Mouse (Mus musculus) ovary, postnatal 10 days (tissue): Measurements from ENCODE around the gene Methig1.
"Not testable (repeated sequence)": the region's sequence is repeated elsewhere in the genome, so short reads cannot be mapped to it uniquely, and the experiment has no call there.

Experiments used
- DNase-seq: peaks from one replicate; pipeline ENCODE4 v3.0.0; 2022; ENCODE audit warnings: low spot score

Methig1 gene

DNA sequence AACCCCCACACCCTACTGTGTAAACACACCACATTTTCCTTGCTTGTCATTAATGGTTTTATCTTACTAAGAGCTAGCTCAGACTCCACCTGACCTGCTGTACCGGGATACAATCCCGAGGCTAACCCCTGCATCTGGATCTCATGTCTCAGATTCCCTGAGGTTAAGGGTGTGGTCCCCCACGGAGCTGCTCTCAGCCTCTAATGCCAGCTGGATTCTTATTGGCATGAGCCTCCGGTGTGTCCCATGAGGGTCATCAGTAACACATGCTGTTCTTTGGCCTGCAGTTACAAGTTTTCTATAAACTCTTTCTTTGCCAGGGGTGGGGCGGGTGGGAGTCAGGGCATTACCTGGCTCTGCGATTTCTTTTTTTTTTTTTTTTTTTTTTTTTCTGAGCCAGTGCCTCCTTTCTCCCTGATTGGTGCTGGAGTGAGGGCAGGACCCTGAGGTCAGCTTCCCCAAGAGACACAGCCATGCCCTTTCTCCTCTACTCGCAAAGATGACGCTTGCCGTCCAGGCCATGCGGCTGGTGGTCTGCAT, at the start of gene Methig1, which contains the start of gene Mettl7a2:
Gene Methig1, plus strand, starts transcription at position 439 of the 540 bp plus-strand sequence.
Gene Mettl7a2, plus strand, starts transcription at position 490 of the 540 bp plus-strand sequence.
- DNase-seq: no peak

DNA sequence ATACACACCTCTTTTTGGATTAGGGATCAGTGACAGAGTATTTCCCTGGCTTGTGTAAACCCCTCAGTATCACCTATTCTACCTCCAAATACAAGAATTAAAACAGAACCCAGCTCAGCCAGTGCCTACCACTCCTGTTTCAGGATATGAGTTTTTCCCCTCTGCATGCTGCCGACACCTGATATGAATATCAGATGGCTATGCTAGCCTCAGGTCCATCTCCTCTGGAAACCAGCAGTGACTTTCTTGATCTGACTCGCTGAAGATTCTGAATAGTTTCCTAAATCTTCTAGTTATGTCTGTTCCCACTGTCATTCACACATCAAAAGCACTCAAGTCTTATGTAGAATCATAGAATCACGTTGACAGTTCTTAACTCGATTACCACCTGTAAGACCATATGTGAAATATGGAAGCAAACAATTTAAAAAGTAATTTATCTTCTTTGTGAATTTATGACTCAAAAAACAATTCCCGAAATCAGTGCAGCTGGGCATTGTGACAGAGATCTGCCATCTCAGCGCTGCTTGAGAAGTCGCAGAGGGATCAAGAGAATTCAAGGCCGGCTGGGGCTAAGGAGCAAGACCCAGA, 49.4 kb upstream of the Methig1 start:
- no peak for DNase-seq

DNA sequence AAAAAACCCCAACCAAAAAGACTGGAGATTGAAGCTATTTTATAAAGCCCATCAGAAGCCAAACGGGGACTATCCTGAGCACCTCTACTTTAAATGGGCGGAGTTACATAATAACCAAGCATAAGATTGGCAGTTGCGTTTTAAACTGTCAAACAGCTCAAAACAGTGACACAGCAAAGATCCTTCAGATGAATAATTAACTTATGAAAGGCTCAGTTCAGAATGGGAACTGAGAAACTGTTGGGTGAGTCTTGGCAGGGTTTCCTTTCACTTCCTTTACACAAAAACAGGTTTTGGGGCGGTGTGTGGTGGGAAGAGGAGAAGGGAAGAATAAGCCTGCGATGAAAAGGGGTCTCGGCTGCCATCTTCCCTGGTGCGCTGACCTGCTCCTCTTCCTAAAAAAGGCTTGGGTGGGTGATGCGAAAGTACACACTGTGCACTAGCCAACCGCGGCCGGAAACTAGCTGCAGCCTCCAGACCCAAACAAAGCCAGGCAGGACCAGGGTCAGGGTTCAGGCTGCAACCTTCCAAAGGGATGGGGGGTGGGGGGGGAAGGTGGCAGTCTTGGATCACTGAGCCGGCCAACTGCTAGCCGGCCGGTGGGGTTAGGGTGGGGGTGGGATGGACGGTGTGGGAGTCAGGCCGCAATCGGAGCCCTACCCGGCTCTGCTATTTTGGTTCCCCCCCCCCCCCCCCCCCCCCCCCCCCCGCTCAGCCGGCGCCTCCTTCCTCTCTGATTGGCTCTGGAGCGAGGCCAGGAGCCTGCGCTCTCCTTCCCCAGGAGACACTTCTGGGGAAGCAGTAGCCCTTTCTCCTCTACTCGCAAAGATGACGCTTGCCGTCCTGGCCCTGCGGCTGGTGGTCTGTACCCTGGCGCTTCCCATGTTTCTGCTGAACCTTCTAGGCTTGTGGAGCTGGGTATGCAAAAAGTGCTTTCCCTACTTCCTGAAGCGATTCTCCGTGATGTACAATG, 48.6 kb upstream of the Methig1 start, which contains the start of gene Mettl7a1:
Gene Mettl7a1, plus strand, starts transcription at position 122 of the 973 bp plus-strand sequence.
- DNase-seq: peak; percentile 64

DNA sequence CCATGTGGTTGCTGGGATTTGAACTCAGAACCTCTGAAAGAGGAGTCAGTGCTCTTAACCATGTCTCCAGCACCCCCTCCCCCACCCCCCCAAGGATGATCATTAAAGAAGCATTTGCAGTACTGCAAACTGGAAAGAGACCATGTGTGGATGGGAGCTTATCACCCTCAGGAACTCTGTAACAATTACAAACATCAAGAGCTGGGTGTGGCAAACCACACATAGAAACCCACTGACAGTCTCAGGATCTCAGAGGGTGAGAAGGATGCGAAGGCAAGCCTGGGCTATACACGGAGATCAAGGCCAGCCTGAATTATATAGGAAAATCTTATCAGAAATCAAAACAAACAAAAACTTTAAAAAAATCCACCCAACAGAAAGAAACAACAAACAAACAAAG, 46.7 kb upstream of the Methig1 start:
- no peak for DNase-seq

DNA sequence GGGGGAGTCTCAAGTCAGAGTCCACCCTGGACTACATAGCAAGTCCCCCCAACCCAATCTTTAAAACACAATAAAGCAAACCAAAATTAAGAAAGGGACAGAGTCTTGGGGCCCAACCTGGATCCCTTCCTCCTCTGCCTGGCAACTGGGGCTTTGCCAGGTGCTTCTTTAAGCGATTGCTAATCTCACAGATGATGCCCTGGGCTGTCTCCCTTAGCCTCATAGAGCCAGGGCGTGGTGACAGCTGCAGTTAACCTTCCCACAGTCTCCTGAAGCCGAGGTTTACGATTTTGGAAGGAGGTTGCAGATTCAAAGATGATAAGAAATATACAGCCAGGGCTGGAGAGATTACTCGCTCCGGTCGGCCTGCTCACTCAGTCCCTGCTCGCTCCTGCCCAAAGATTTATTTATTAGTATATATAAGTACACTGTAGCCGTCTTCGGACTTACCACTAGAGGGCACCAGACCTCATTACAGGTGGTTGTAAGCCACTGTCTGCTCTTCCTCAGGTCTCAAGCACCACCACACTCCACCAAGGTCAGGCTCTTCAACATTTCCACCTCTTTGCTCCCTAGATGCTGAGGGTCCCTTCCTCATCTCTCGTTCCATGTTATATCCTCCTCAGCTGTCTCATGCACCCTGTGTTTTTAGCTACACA, 45.4 kb upstream of the Methig1 start:
- not testable (repeated sequence) for DNase-seq

DNA sequence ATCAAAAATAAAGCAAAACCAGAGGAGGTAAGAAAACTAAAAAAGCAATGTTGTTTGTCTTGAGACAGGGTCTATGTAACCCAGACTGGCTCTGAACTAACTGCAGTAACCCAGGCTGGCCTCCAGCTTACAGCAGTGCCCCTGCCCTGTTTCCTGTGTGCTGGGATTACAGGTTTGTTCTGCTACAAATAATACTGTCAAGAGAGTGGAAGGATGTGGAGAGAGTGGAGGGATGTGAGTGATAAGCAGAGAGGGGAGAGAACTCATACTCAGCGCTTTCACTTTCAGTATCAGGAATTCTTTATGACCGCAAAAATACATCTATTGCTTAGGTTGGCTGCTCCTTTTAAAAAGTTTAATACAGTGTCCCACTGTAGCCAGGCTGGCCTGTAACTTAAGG, 40.6 kb upstream of the Methig1 start:
- no peak for DNase-seq

DNA sequence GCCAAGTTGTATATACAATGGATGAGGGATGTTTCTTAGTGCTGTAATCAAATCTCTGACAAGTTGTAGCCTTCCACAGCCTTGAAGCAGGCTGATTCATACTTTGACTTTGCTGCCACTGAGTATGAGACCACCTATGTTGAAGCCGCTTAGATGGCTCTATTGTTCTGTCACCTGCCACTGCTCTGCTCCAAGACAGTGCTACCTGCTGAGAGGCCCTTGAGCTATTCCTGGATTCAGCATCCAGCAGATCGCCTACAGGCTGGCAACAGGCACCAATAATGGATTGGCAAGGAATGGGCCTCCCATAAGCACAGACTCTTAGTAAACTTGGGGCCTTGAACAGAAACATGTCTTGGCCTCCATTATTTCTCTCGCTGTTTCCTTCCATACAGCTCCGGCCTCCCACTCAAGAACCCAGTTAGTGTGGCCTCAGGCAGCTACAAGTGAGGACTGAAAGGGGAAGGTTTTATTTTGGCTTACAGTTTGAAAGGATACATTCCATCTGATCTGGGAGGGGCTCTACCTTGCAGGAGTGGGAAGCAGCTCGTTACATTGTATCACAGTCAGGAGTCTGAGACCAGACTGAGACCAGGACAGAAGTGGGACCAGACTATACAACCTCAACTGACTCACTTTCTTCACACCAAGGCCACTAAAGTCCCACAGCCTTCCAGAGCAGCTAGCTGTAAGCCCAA, 38.4 kb upstream of the Methig1 start:
- DNase-seq: no peak

DNA sequence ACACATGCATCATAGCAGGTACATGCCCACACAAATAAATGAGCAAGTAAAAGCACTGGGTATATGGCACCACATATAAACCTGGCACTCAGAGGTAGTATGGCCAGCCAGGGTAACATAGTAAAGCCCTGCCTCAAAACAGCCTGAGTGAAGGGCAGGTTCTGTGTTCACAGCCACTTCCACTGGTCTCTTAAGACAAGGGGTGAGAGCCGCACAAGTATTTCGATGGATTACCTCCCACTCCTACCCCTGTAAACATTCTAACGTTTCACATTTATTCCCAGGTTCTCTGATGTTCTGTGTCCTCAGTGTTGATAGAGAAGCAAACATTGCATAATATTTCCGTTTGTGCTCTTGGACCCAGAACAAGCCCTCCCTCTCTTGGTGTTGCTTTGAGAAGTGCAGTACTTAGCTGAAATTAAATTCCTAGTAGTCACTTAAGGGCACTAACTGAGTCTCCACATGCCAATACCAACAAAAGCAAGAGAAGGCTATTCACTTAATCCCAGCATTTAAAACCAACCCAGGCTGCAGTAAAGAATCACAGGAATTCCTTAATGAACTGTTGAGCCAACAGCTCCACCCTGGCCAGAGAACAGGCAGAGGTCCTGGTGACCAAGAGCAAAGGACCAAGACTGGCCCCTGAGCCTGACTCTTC, 34.8 kb upstream of the Methig1 start:
- DNase-seq: not testable (repeated sequence)

DNA sequence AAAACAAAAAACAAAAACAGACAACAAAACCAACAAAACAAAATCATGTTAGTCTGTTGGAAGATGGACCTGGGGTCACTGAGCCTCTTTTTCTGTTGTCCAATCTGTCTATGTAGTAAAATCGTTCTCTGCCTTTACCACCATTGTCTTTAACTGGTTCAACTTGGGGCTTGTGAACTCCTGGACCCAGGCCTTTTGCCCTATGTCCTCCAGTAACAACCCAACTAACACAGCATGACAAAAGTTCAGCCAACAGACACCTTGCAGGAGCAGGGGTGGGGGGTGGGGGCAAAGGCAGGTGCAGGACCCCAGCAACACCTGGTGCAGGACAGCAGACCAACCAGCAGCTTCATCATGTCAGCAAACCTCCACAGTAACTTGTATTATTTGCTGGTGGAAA, 33.1 kb upstream of the Methig1 start:
- DNase-seq: no peak

DNA sequence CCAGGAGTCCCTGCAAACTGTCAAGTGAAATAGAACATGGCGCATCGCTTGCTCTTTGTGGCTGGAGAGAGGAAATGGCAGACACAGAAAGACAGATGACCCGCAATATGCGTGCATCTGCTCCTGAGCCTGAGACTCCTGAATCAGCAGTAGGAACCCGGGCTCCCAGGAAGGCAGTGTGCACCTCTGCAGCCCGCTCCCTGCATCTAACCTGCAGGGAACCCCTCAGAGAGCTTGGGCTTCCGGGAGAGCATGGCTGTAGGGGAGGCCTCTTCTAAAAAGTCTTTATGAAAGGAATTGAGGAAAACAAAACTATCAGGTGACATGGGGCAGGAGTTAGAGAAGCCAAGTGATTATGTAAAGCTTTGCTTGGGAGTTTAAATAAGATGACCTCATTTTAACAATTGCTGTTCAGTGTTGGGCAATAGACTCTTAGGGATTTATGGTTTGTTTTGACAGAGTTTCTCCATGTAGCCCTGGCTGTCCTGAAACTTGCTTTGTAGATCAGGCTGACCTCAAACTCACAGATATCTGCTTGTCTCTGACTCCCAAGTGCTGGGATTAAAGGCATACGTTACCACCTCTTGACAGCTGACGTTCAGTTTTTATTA, 32.5 kb upstream of the Methig1 start:
- no peak for DNase-seq

DNA sequence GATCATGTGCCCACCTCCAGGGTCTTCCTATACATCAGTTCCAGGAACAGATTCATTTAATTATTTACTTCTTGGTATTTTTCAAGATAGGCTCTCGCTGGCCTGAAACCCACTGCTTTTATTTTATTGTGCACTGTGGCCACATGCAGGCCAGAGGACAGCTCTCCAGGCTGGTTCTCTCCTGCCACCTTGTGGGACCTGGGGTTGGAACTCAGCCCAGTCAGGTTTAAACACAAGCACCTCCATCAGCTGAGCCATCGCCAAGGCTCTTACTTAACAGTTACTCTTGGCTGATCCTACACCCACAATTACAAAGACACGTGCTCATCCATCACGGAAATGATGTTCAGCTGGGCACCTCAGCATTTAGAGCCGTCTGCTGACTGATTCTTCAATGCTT, 31.8 kb upstream of the Methig1 start:
- DNase-seq: no peak

DNA sequence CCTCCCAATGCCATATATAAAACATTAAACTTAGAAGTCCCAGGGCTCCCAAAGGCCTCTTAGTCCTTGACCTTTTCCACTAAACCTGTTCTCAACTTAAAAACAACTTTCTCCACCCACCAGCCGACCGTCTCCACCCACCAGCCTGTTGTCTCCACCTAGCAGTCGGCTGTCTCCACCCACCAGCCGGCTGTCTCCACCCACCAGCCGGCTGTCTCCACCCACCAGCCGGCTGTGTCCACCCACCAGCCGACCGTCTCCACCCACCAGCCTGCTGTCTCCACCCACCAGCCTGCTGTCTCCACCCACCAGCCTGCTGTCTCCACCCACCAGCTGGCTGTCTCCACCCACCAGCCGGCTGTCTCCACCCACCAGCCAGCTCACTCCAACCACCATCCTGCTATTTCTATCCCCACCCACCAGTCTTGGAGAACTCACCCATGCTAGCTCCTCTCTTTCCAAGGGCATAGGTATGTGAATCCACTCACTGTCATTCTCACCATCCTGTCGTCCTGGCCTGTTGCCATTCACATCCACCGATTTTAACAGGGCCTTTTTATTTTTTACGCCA, 28.8 kb upstream of the Methig1 start:
- DNase-seq: no peak

DNA sequence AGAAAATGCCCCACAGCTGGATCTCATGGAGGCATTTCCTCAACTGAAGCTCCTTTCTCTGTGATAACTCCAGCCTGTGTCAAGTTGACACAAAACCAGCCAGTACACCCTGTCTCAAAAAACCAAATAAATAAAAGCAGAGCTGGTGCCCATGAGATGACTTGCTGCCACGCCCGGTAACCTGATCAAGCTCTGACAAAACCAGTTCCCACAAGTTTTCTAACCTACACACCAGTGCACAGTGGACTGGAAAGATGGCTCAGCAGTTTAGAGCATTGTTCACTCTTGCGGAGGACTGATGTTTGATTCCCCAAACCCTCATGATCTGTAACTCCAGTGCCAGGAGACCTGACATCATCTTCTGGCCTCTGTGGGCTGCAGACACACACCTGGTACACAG, 27.7 kb upstream of the Methig1 start:
- no peak for DNase-seq

DNA sequence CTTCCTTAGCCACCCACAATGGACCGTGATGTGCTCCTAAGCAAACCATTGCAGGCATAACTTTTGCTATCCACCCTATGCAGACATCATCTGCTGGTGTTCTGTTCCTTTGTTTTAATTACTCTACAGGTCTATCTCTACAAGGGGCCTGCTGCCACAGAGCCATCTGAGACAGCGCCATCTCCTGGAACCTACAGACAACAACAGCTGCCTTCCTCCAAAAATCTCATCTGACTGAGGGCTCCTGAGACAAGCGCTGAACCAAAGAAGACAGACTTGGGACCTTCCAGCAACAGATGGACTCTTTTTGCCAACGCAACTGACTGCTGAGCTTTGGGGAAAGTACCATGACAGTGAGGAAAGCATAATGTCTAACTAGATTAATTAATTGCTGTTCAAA, 24.9 kb upstream of the Methig1 start:
- DNase-seq: not testable (repeated sequence)

DNA sequence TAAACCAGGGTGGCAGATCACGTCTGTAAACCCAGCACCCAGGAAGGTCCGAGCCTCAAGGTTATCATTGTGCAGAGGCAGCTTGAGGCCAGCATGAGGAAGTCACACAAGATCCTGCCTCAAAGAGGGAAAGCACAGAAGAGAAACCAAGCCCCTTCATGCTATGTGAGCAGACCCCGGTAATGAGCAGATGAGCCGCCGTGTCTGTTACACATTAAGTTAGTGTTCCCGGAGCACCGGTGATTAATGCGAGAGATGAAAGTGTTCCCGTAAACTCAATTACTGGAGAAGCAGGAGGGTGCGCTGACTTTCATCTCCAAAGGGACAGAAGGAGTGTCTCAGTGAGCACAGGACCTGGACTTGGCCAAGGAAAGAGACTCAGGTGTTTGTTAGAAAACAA, 23.6 kb upstream of the Methig1 start:
- not testable (repeated sequence) for DNase-seq

DNA sequence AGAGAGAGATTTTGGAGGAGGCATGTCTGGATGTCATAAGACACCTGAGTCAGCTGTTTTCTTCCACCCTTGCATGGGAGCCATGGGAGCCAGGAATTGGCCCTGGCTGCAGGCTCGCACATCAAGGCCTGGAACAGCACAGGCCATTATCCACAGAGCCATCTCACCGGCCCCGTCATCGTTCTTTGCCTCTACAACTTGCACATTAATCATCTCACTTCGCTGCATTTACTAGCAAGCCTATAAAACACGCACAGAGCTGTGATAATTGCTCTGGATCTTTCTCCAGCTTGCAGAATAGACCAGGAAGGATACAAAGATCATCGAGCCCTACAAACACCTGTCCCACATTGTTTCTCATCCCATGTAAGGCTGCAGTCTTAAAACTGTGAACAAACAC, 22.2 kb upstream of the Methig1 start:
- no peak for DNase-seq

DNA sequence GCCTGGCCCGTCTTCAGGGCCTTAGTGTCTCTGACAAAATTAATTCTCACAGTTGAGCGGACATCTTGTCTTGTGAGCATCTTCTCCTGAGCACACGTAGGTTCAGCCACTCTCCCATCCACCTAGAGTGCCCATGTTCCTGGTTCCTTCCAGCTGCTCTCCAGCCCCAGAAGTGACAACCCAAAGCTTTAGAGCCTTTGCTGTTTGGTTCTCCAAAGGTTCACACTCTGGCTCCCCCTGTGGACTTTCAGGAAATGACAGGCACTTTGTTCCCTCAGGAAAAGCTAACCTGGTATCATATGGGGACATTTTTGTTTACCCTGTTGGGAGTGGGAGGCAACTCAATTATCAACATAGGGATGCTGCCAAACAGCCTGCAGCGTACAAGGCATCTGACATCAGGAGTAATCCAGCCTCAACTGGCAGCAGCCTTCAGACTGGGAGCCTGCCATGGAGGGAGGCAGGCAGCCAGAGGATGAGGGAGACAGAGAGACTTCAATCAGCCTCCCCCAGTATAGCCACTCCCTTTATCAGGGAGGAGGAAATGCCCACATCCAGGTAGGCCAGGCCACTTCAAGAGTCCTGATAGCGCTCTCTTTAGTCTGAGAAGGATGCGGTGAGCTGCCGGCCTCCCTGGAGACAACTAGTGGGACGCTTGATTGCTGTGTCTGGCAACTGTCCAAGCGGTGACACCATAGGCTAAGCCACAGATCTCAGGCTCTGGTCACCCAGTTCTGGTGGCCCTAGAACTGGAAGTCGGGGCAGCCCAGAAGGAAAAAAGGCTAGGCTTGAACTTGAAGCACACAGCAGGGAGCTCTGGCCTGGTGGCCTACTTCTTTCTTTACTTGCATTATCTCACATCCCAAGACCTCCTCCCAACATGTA, 20.6 kb upstream of the Methig1 start:
- DNase-seq: not testable (repeated sequence)

DNA sequence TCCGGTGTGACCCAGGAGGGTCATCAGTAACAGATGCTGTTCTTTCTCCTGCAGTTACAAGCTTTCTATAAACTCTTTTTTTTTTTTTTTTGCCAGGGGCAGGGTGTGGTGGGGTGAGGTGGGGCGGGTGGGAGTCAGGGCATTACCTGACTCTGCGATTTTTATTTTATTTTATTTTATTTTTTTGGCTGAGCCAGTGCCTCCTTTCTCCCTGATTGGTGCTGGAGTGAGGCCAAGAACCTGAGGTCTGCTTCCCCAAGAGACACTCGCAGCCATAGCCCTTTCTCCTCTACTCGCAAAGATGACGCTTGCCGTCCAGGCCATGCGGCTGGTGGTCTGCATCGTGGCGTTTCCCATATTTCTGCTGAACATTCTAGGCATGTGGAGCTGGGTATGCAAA, 18.3 kb upstream of the Methig1 start, which contains the start of gene Mettl7a3:
Gene Mettl7a3, plus strand, starts transcription at position 301 of the 400 bp plus-strand sequence.
- DNase-seq: no peak

DNA sequence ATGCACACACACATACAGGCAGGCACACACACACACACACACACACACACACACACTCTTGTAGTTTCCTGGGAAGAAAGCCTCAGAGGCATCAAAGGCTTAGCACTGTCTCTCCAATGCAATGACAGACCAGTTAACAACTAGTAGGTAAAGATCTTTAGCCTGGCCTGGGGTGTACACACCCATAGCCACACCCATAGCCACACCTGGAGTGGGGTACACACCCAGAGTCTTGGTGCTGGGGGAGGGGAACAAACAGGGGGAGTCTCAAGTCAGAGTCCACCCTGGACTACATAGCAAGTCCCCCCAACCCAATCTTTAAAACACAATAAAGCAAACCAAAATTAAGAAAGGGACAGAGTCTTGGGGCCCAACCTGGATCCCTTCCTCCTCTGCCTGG, 15.6 kb upstream of the Methig1 start:
- DNase-seq: not testable (repeated sequence)
